Mouse (Mus musculus) kidney, embryonic 15.5 days (tissue): ENCODE measurements around the gene Supt20. TPM values are rescaled to one million over a fixed set of nuclear protein-coding genes. Genes with fewer than 3 reads are reported as not detected.

Experiments used
- ATAC-seq: fragments of 200-750 bp; cut with Nextera tagmentation; replicated peaks from 2 replicates; pipeline ENCODE4 v1.8.0; 2017; ENCODE audit warnings: moderate TSS enrichment; ENCODE audit not compliant: low FRiP score
- H3K27ac ChIP-seq: fragments of 300-500 bp; sonication (generic); 2 replicates; pipeline ENCODE4 v1.5.1; 2015; ENCODE audit warnings: mild to moderate bottlenecking, inconsistent platforms
- H3K27me3 ChIP-seq: fragments of 300-500 bp; sonication (generic); 2 replicates; pipeline ENCODE4 v1.6.1; 2015; ENCODE audit warnings: inconsistent platforms
- H3K36me3 ChIP-seq: fragments of 300-500 bp; sonication (generic); 2 replicates; pipeline ENCODE4 v1.6.1; 2015; ENCODE audit warnings: inconsistent platforms
- H3K4me1 ChIP-seq: fragments of 300-500 bp; sonication (generic); 2 replicates; pipeline ENCODE4 v1.6.1; 2015; ENCODE audit warnings: inconsistent platforms
- H3K4me2 ChIP-seq: fragments of 300-500 bp; sonication (generic); 2 replicates; pipeline ENCODE4 v1.6.1; 2015; ENCODE audit warnings: moderate library complexity, mild to moderate bottlenecking, inconsistent platforms
- H3K4me3 ChIP-seq: fragments of 300-500 bp; sonication (generic); replicated peaks from 2 replicates; pipeline ENCODE4 v1.5.1; 2015; ENCODE audit warnings: mild to moderate bottlenecking, inconsistent platforms
- H3K9ac ChIP-seq: fragments of 300-500 bp; sonication (generic); 2 replicates; pipeline ENCODE4 v1.6.1; 2015; ENCODE audit warnings: mild to moderate bottlenecking, inconsistent platforms
- H3K9me3 ChIP-seq: fragments of 300-500 bp; sonication (generic); replicated peaks from 2 replicates; pipeline ENCODE4 v1.6.1; 2016; ENCODE audit warnings: inconsistent platforms
- WGBS: fragments of 180-500 bp; shearing (Covaris S2); methylation state at CpG from one replicate; pipeline ENCODE4 v1.1.7; 2015; ENCODE audit warnings: mixed read lengths; 5-methylcytosine and 5-hydroxymethylcytosine counted together
- polyA plus RNA-seq: library from polyadenylated mRNA; unstranded; fragments of >200 nt; fragmentation: Nextera tagmentation; extraction: Ambion mirVana; gene quantifications from 2 replicates; pipeline ENCODE4 v1.2.1, GENCODE M21; 2015

The Supt20 gene
- polyA plus RNA-seq, 1 experiment from 2014 or later, result 115 TPM

DNA sequence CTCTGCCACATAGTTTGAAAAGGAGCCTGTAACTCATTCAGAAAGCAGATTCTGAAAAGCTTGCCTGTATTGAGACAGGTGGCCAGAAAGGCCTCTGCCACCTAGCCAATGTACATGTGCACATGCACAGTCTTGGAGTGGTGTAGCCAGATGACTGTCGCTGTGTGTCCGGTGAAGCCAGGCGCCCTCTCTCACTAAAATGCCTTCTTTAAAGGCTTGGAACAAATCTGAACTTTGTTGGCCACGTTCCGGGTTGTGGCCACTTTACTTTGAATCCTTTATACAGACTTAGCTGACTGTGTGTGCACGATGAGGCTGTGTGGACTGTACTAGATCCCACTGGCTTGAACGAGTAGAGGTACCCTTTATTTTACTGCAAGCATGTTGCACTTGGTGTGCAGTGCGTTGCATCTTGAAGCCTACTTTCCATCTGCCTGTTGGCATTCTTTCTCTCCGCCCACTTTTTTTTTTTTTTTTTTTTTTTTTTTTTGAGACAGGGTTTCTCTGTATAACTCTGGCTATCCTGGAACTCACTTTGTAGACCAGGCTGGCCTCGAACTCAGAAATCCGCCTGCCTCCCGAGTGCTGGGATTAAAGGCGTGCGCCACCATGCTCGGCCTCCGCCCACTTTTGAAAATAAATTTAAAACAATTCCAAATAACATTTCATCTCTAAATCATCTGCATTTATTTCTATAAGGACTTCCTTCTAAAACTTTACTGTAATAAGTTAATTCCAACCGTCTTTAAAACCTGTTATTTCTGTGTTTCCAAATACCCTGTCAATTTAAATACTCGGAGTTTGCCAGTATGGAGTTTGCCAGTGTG is 43.7 kb downstream of the Supt20 start:
- Histone ChIP-seq H3K27ac (peak overlapping the region; percentile 99), H3K4me1 (peaks cover 31% of the 10 kb centered on the region)
- WGBS, result 53% methylated on average over 18 of the region's 18 CpGs

DNA sequence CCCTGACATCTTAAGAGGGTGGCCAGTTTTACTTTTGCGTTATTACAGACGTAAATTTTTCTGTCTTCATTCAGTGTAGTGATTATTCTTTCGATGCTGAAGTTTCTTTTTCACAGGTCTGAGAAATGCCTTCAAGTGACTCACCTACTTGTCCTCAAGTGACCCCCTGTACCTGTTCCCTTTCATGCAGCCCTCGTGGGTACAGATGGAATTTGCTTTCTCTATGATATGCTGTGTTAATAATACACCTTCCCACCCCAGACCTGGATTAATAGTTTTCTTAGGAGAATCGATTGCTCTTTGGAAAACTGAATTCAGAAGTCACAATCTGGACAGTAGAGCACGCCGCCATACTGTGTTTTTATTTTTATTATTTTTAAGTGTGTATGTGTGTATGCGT is 44.7 kb downstream of the Supt20 start:
- Histone ChIP-seq H3K36me3 (peaks cover 56% of the 10 kb centered on the region), H3K4me2 (no peak overlapping the region), H3K27me3 (no peaks in the 10 kb centered on the region), H3K4me3 (no peak overlapping the region), H3K4me1 (peaks cover 23% of the 10 kb centered on the region), H3K27ac (no peak overlapping the region), H3K9me3 (no peaks in the 10 kb centered on the region), H3K9ac (no peak overlapping the region)
- WGBS, result 91% methylated on average over 8 of the region's 8 CpGs
- no peak for ATAC-seq

More for the DNA sequence above, 43.7 kb downstream of the Supt20 start:
- no peak; the same call in 1 of the 2 replicates for ATAC-seq
- no peaks in the 10 kb centered on the region for H3K9me3 ChIP-seq
- peak overlapping the region; percentile 90 for H3K9ac ChIP-seq
- peak overlapping the region; percentile 67 for H3K4me3 ChIP-seq
- peaks cover 54% of the 10 kb centered on the region for H3K36me3 ChIP-seq
- no peaks in the 10 kb centered on the region for H3K27me3 ChIP-seq
- H3K4me2 ChIP-seq, result peak overlapping the region; percentile 79

DNA sequence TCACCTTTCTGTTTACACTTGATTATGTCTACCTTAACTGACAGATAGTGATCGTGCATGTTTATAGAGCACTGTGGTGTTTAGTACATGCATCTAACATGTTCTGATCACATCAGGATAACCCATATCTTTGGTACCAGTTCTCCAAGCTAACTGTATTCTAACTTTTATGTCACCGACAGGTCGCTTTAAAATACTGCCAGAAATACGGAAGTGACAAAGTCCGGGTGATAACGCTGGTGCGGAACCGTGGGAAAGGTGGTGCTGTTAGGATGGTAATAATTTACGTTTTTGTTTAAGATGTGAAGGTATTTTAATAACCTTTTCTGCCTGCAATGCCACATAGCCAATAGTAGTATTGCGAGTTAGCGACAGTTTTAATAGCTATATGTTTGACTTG is 49.4 kb downstream of the Supt20 start:
- H3K27me3 ChIP-seq, result no peaks in the 10 kb centered on the region
- H3K4me2 ChIP-seq, result no peak overlapping the region
- no peak overlapping the region for H3K9ac ChIP-seq
- no peak overlapping the region for H3K4me3 ChIP-seq
- H3K27ac ChIP-seq, result no peak overlapping the region
- no peaks in the 10 kb centered on the region for H3K4me1 ChIP-seq
- no peaks in the 10 kb centered on the region for H3K9me3 ChIP-seq
- ATAC-seq, result no peak
- peaks cover 91% of the 10 kb centered on the region for H3K36me3 ChIP-seq
- 94% methylated on average over 11 of the region's 11 CpGs for WGBS

DNA sequence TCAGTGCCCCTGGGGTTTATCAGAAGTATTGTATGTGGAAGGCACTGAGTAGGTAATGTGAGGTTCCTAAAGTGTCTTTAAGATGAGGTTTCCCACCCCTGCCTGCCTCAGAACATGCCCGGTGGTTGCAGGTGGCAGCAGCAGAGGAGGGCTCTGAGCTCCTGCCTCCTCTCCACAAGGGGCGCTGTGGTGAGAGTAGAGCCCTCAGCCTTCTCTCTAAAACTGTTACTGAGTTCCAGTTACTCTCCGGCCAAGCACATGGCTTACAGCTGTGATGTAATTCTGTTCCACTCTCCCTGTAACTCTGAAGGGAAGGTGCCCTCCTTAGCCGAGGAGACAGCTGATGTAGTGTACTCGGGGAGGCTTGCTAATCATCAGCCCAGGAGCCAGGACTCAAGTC is 53.2 kb downstream of the Supt20 start:
- 68% methylated on average over 5 of the region's 5 CpGs for WGBS
- no peak overlapping the region for H3K27ac ChIP-seq
- H3K27me3 ChIP-seq, result no peaks in the 10 kb centered on the region
- H3K4me2 ChIP-seq, result no peak overlapping the region
- no peaks in the 10 kb centered on the region for H3K9me3 ChIP-seq
- H3K4me1 ChIP-seq, result no peaks in the 10 kb centered on the region
- ATAC-seq, result no peak
- H3K4me3 ChIP-seq, result no peak overlapping the region
- peaks cover 99% of the 10 kb centered on the region for H3K36me3 ChIP-seq
- H3K9ac ChIP-seq, result no peak overlapping the region

DNA sequence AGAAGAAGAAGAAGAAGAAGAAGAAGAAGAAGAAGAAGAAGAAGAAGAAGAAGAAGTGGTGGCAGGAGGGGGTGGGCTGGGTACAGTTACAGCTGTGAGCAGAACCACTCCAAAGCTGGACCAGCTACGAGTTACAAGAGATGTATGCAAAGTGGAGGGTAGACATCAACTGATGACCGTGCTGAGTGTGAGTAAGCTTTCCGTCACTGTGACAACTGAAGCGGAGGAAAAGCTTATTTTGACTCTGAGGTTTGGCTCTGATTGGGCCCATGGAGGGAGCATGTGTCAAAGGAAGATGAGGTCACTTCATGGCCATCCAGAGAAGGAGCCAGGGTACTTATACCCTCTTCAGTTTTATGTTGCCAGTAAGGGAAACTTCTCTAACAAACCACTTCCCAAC is 60.8 kb downstream of the Supt20 start:
- ATAC-seq, result no peak
- WGBS, result 68% methylated on average over 4 of the region's 4 CpGs
- peaks cover 32% of the 10 kb centered on the region for H3K36me3 ChIP-seq

DNA sequence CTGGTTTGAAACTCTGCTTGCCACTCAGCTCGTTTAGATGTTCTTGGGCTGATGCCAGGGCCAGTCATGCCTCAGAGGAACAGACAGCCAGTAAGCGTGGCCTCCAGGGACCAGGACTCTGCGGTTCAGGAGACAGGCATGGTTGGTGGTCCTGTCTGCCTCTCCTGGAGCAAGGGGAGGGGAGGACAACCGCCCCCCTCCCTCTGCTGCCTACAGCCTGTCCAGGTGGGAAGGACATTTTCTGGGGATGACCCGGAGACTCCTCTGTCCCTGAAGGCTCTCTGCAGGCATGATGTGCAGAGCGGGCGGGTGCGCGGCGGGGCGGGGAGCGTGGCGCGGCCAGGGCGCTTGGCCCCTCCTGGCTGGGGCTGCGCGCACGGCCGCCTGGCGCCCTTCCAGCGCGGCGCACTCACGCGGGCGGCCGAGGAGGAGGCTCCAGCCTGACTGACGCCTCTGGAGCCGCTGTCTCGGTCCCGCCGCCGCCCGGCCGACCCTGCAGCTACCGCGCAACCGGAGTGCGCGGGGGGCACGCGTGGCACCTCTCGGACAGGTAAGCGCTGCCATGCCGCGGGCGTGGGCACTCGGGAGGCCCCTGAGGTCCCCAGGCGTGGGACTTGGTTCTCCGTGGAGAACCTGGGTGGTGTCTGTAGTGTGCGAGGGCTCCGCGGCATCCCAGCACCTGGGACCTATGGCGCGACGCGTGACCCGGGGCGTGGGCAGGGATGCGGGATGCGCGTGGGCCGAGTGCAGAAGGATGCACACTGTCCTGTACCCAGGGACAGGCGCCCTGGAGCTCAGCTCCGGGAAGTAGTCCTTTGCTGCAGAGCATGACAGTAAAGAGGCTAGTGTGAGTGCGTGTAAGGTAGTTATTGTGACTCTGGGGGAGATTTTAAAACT is 62.8 kb downstream of the Supt20 start, which contains the start of gene Smad9:
Gene Smad9, plus strand, starts transcription at position 438 of the 897 bp plus-strand sequence.
- Histone ChIP-seq H3K36me3 (peaks cover 12% of the 10 kb centered on the region), H3K9me3 (no peaks in the 10 kb centered on the region), H3K27ac (peak within 1 kb of the TSS; percentile 91), H3K4me1 (peaks cover 30% of the 10 kb centered on the region), H3K4me2 (peak within 1 kb of the TSS; percentile 100), H3K4me3 (peak within 1 kb of the TSS; percentile 77), H3K9ac (peak within 1 kb of the TSS; percentile 67), H3K27me3 (peaks cover 3% of the 10 kb centered on the region; the same call in 1 of the 2 replicates)
- ATAC-seq, result peak; percentile 93
- under 1% methylated on average over 65 of the region's 66 CpGs for WGBS

More for the DNA sequence above, 60.8 kb downstream of the Supt20 start:
- Histone ChIP-seq H3K27ac (no peak overlapping the region), H3K4me3 (no peak overlapping the region), H3K9me3 (no peaks in the 10 kb centered on the region), H3K9ac (no peak overlapping the region), H3K4me2 (no peak overlapping the region), H3K27me3 (peaks cover 3% of the 10 kb centered on the region; the same call in 1 of the 2 replicates), H3K4me1 (peaks cover 30% of the 10 kb centered on the region)

DNA sequence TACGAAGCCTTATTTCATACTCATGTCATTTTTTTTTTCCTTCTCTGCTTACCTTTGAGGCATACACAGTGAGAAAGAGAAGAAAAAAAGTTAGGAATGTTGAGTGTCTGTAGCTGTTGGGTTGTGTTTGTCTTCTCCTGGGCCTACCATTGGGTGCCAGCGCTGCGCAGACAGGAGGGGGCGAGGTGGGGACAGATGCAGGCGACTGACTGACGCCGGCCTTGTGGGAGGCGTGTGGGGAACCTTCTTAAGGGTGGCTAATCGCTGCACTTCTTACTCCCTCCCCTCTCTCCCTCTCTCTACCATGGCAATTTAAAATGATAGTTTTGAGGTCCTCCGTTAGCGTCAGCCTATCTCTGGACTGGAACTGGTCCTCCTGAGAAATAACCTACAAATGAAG is 63.5 kb downstream of the Supt20 start:
- Histone ChIP-seq H3K9me3 (no peaks in the 10 kb centered on the region), H3K36me3 (peaks cover 6% of the 10 kb centered on the region), H3K4me2 (peak overlapping the region; percentile 100), H3K4me3 (peak overlapping the region; percentile 77), H3K4me1 (peaks cover 35% of the 10 kb centered on the region), H3K27me3 (peaks cover 3% of the 10 kb centered on the region; the same call in 1 of the 2 replicates), H3K9ac (peak overlapping the region; percentile 67), H3K27ac (peak overlapping the region; percentile 91)
- WGBS, result 0% methylated on average over 11 of the region's 11 CpGs
- ATAC-seq, result 0 out of 2 replicates have a peak, but pooled peaks have one; percentile 59

DNA sequence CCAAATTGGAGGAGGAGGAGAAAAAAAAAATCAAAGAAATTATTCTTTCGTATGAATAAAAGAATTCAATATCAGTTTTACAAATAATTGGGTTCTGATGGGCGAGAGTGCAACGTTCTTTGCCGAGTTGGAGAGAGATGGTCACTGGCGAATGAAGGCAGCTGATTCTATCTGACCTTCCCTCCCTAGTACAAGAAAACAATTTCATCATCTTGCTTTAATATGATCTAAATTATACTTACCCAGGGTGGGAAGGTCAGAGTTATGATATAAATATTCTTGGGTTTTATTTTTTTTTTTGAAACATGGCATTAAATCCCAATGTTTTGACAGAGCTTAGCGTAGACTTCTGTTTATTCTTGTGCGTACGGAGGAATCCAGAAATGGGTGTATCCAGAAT is 64.8 kb downstream of the Supt20 start:
- H3K9ac ChIP-seq, result no peak overlapping the region
- H3K9me3 ChIP-seq, result no peaks in the 10 kb centered on the region
- peaks cover 37% of the 10 kb centered on the region for H3K4me1 ChIP-seq
- H3K4me2 ChIP-seq, result peak overlapping the region; percentile 100; the same call in 1 of the 2 replicates
- ATAC-seq, result no peak
- H3K27me3 ChIP-seq, result peaks cover 3% of the 10 kb centered on the region; the same call in 1 of the 2 replicates
- H3K4me3 ChIP-seq, result no peak overlapping the region
- no peaks in the 10 kb centered on the region for H3K36me3 ChIP-seq
- H3K27ac ChIP-seq, result no peak overlapping the region
- WGBS, result 70% methylated on average over 8 of the region's 8 CpGs

DNA sequence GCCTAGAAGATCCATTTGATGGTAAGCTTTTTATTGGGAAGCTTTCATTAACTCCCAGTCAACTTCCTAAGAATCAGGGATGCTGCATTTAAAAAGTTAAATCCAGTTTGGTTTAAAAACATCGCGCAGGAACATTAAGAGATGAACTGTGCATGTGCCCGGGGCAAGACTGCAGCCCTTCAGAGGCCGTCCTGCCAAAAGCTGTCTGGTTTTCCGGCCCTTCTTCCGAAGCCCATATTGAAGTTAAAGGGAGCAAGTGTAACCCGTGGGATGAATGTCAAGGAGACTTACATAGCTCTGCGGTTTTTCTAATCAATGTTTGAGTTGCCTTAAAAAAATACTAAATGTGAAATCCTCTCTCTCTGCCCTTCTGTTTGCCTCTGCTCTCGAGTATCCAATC is 66.6 kb downstream of the Supt20 start:
- H3K4me2 ChIP-seq, result no peak overlapping the region
- 71% methylated on average over 9 of the region's 9 CpGs for WGBS
- no peak overlapping the region for H3K9ac ChIP-seq
- H3K36me3 ChIP-seq, result no peaks in the 10 kb centered on the region
- ATAC-seq, result no peak
- H3K4me3 ChIP-seq, result no peak overlapping the region
- peaks cover 40% of the 10 kb centered on the region for H3K4me1 ChIP-seq
- no peaks in the 10 kb centered on the region for H3K9me3 ChIP-seq
- no peak overlapping the region for H3K27ac ChIP-seq
- peaks cover 3% of the 10 kb centered on the region; the same call in 1 of the 2 replicates for H3K27me3 ChIP-seq

DNA sequence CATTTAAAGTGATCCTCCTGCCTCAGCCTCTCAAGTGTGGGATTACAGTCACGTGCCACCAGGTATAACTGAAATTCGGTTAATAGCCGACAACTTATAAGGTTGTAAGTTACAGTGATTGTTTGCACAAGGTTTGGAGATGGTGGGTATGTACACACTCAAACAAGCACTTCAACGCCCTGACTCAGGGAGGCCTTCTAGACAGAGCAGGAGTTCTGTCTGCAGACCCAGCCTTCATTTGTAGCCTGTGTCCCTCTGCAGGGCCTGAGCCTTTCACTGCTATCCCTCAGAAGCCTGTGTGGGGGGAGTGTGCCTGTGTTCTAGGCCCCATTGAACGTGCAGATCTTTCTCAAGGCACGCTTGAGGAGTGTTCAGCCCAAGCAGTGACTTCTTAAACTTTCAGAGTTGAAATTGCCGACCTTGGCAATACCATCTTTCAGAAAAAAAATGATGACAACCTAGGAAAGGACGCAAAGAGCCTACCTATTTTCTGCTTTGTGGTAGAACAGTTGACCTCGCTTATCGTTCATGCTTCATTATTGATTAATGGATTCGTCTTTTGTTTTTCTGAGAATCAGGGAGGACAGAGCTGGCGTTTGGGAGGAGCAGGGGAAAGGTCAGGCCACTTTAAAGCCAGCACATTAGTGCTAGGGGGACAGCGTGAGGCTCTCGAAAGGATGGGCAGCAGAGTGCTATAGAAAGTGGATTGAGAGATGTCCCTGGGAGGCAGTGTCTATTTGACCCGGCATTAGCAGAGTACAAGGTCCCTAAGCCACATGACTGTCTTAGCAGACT is 67.9 kb downstream of the Supt20 start:
- Histone ChIP-seq H3K9me3 (no peaks in the 10 kb centered on the region), H3K27me3 (no peaks in the 10 kb centered on the region), H3K4me1 (peaks cover 30% of the 10 kb centered on the region), H3K4me3 (no peak overlapping the region), H3K9ac (no peak overlapping the region), H3K27ac (no peak overlapping the region), H3K36me3 (no peaks in the 10 kb centered on the region), H3K4me2 (no peak overlapping the region)
- no peak for ATAC-seq
- WGBS, result 56% methylated on average over 15 of the region's 15 CpGs

DNA sequence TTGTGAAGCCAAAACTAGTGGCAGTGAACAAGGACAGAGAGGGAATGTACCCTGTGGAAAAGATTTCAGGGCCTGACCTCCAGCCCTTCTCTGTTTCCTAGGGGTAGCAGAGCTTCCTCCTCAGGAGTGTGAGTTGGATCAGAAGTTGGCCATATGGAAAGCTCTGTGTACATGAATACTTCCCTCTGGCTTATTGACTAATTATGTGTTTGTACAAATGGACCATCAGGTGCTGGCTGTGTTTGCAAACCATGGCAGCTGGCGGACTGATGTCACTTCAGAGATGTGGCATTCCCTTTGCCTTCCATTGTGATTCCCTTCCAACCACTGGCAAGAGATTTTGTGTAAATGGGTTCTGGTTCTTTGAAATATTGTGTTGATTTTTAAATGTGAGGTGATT is 68.7 kb downstream of the Supt20 start:
- ATAC-seq, result no peak
- 100% methylated on average over 1 of the region's 1 CpGs for WGBS
- no peak overlapping the region for H3K4me3 ChIP-seq
- no peaks in the 10 kb centered on the region for H3K9me3 ChIP-seq
- no peak overlapping the region for H3K9ac ChIP-seq
- H3K36me3 ChIP-seq, result no peaks in the 10 kb centered on the region
- H3K27ac ChIP-seq, result no peak overlapping the region
- H3K27me3 ChIP-seq, result no peaks in the 10 kb centered on the region
- no peak overlapping the region for H3K4me2 ChIP-seq
- peaks cover 23% of the 10 kb centered on the region for H3K4me1 ChIP-seq
